Mouse (Mus musculus) midbrain, embryonic 16.5 days (tissue): ENCODE data around the gene Cox7b. TPM values are rescaled to one million over a fixed set of nuclear protein-coding genes. Genes with fewer than 3 reads are reported as not detected.
"Not testable (repeated sequence)": the region's sequence is repeated elsewhere in the genome, so short reads cannot be mapped to it uniquely, and the experiment has no call there.

ENCODE experiments used
- ATAC-seq: fragments of 200-750 bp; cut with Nextera tagmentation; 2 replicates; pipeline ENCODE4 v1.8.0; 2017; ENCODE audit warnings: moderate TSS enrichment
- H3K27ac ChIP-seq: fragments of 300-500 bp; sonication (generic); 2 replicates; pipeline ENCODE4 v1.5.1; 2014; ENCODE audit warnings: mild to moderate bottlenecking, low read length, mixed read lengths
- H3K27me3 ChIP-seq: fragments of 300-500 bp; sonication (generic); 2 replicates; pipeline ENCODE4 v1.6.1; 2014; ENCODE audit warnings: low read depth, low read length, mixed read lengths; ENCODE audit not compliant: control insufficient read depth, insufficient read depth
- H3K36me3 ChIP-seq: fragments of 300-500 bp; sonication (generic); 2 replicates; pipeline ENCODE4 v1.6.1; 2014; ENCODE audit warnings: mild to moderate bottlenecking, low read length, moderate library complexity, mixed read lengths; ENCODE audit not compliant: control insufficient read depth, insufficient read depth
- H3K4me1 ChIP-seq: fragments of 300-500 bp; sonication (generic); 2 replicates; pipeline ENCODE4 v1.6.1; 2014; ENCODE audit warnings: mild to moderate bottlenecking, low read length, mixed read lengths; ENCODE audit not compliant: control insufficient read depth, insufficient read depth
- H3K4me2 ChIP-seq: fragments of 300-500 bp; sonication (generic); 2 replicates; pipeline ENCODE4 v1.6.1; 2014; ENCODE audit warnings: mild to moderate bottlenecking, low read length, mixed read lengths
- H3K4me3 ChIP-seq: fragments of 300-500 bp; sonication (generic); 2 replicates; pipeline ENCODE4 v1.5.1; 2014; ENCODE audit warnings: low read depth, mild to moderate bottlenecking, low read length, moderate library complexity, mixed read lengths
- H3K9ac ChIP-seq: fragments of 300-500 bp; sonication (generic); 2 replicates; pipeline ENCODE4 v1.6.1; 2014; ENCODE audit warnings: low read depth, low read length, mixed read lengths
- H3K9me3 ChIP-seq: fragments of 300-500 bp; sonication (generic); replicated peaks from 2 replicates; pipeline ENCODE4 v1.6.1; 2014; ENCODE audit warnings: mild to moderate bottlenecking, low read length, mixed read lengths; ENCODE audit not compliant: control insufficient read depth, poor library complexity, severe bottlenecking
- WGBS: fragments of 180-500 bp; shearing (Covaris S2); extraction: QIAGEN DNeasy Blood & Tissue Kit; methylation state at CpG from one replicate; pipeline ENCODE4 v1.1.7; 2014; 5-methylcytosine and 5-hydroxymethylcytosine counted together
- polyA plus RNA-seq: library from polyadenylated mRNA; unstranded; fragments of >200 nt; fragmentation: Nextera tagmentation; extraction: Ambion mirVana; gene quantifications from 2 replicates; pipeline ENCODE4 v1.2.1, GENCODE M21; 2015

The Cox7b gene
- 344 and 380 TPM in 2 replicates for polyA plus RNA-seq

- Histone ChIP-seq H3K4me3 (peak within 1 kb of the TSS; percentile 50), H3K4me2 (peak within 1 kb of the TSS; percentile 41), H3K36me3 (no peaks in the 10 kb centered on the region), H3K27me3 (no peaks in the 10 kb centered on the region), H3K27ac (peak within 1 kb of the TSS; percentile 86), H3K9ac (peak within 1 kb of the TSS; percentile 72), H3K4me1 (peaks cover 7% of the 10 kb centered on the region), H3K9me3 (no peaks in the 10 kb centered on the region)
- peak; percentile 43 for ATAC-seq
- WGBS, result 19% methylated on average over 26 of the region's 26 CpGs
Observed at GRCm38 (mm10) chrX:106015571-106016322, at the start of gene Cox7b. Gene Cox7b, plus strand, starts transcription at chrX:106015700.

GRCm38 (mm10) chrX:106001605-106002004 lies 13.9 kb upstream of the Cox7b start:
- H3K27me3 ChIP-seq, result no peaks in the 10 kb centered on the region

GRCm38 (mm10) chrX:106010762-106011161 lies 4.7 kb upstream of the Cox7b start:
- peak overlapping the region; percentile 62 for H3K4me2 ChIP-seq
- H3K9ac ChIP-seq, result peak overlapping the region; percentile 59; the same call in 1 of the 2 replicates
- no peaks in the 10 kb centered on the region; the same call in 1 of the 2 replicates for H3K27me3 ChIP-seq
- H3K9me3 ChIP-seq, result no peaks in the 10 kb centered on the region
- H3K4me3 ChIP-seq, result peak overlapping the region; percentile 58
- H3K27ac ChIP-seq, result no peak overlapping the region
- H3K36me3 ChIP-seq, result no peaks in the 10 kb centered on the region
- peaks cover 3% of the 10 kb centered on the region for H3K4me1 ChIP-seq
- ATAC-seq, result no peak
- 5% methylated on average over 2 of the region's 3 CpGs for WGBS

More at GRCm38 (mm10) chrX:106001605-106002004, 13.9 kb upstream of the Cox7b start:
- no peak for ATAC-seq
- H3K27ac ChIP-seq, result no peak overlapping the region
- H3K9me3 ChIP-seq, result no peaks in the 10 kb centered on the region
- H3K36me3 ChIP-seq, result no peaks in the 10 kb centered on the region
- no peak overlapping the region for H3K9ac ChIP-seq
- H3K4me3 ChIP-seq, result no peak overlapping the region
- H3K4me2 ChIP-seq, result no peak overlapping the region
- 76% methylated on average over 1 of the region's 1 CpGs for WGBS
- no peaks in the 10 kb centered on the region for H3K4me1 ChIP-seq

- H3K36me3 ChIP-seq, result no peaks in the 10 kb centered on the region
- peak within 1 kb of the TSS; percentile 89 for H3K27ac ChIP-seq
- ATAC-seq, result peak; percentile 92
- WGBS, result 15% methylated on average over 43 of the region's 45 CpGs
- peak within 1 kb of the TSS; percentile 58 for H3K4me3 ChIP-seq
- H3K9me3 ChIP-seq, result no peaks in the 10 kb centered on the region
- no peaks in the 10 kb centered on the region; the same call in 1 of the 2 replicates for H3K27me3 ChIP-seq
- peaks cover 3% of the 10 kb centered on the region for H3K4me1 ChIP-seq
- peak within 1 kb of the TSS; percentile 62 for H3K4me2 ChIP-seq
- H3K9ac ChIP-seq, result peak within 1 kb of the TSS; percentile 59
Observed at GRCm38 (mm10) chrX:106011465-106012159, 3.9 kb upstream of the Cox7b start, which contains the start of gene Magt1. Gene Magt1, minus strand, starts transcription at chrX:106011906.

GRCm38 (mm10) chrX:106012559-106012958 lies 2.9 kb upstream of the Cox7b start:
- 73% methylated on average over 3 of the region's 3 CpGs for WGBS
- Histone ChIP-seq H3K9me3 (no peaks in the 10 kb centered on the region), H3K27ac (peak overlapping the region; percentile 89), H3K4me3 (peak overlapping the region; percentile 34), H3K27me3 (no peaks in the 10 kb centered on the region; the same call in 1 of the 2 replicates), H3K4me1 (peaks cover 9% of the 10 kb centered on the region), H3K9ac (peak overlapping the region; percentile 55; the same call in 1 of the 2 replicates), H3K36me3 (no peaks in the 10 kb centered on the region), H3K4me2 (peak overlapping the region; percentile 60)
- 0 out of 2 replicates have a peak, but pooled peaks have one; percentile 6 for ATAC-seq

- Histone ChIP-seq H3K4me3 (no peak overlapping the region), H3K9ac (no peak overlapping the region), H3K4me2 (no peak overlapping the region), H3K4me1 (peaks cover 9% of the 10 kb centered on the region), H3K27ac (no peak overlapping the region), H3K36me3 (no peaks in the 10 kb centered on the region), H3K27me3 (no peaks in the 10 kb centered on the region; the same call in 1 of the 2 replicates), H3K9me3 (no peaks in the 10 kb centered on the region)
- WGBS, result 33% methylated on average over 2 of the region's 2 CpGs
- no peak for ATAC-seq
Observed at GRCm38 (mm10) chrX:106013217-106013616, 2.3 kb upstream of the Cox7b start.

GRCm38 (mm10) chrX:106014741-106015377 lies 641 bp upstream of the Cox7b start:
- ATAC-seq, H3K9me3 ChIP-seq, H3K4me1 ChIP-seq, H3K4me2 ChIP-seq, H3K27me3 ChIP-seq, H3K9ac ChIP-seq, H3K36me3 ChIP-seq, H3K4me3 ChIP-seq: not testable (repeated sequence)
- WGBS, result 63% methylated on average over 2 of the region's 2 CpGs
- H3K27ac ChIP-seq, result 0 out of 2 replicates have a peak overlapping the region, but pooled peaks have one; percentile 19

GRCm38 (mm10) chrX:106017102-106017501 lies 1.6 kb downstream of the Cox7b start:
- WGBS, result 93% methylated on average over 3 of the region's 3 CpGs
- Histone ChIP-seq H3K27me3 (no peaks in the 10 kb centered on the region), H3K4me3 (no peak overlapping the region), H3K4me1 (peaks cover 7% of the 10 kb centered on the region), H3K9me3 (no peaks in the 10 kb centered on the region), H3K27ac (no peak overlapping the region), H3K36me3 (no peaks in the 10 kb centered on the region), H3K4me2 (peak overlapping the region; percentile 28), H3K9ac (no peak overlapping the region)
- no peak for ATAC-seq
